Comparison of ENCODE assay signal across 25 mouse cellular contexts in the genomic region with DNA sequence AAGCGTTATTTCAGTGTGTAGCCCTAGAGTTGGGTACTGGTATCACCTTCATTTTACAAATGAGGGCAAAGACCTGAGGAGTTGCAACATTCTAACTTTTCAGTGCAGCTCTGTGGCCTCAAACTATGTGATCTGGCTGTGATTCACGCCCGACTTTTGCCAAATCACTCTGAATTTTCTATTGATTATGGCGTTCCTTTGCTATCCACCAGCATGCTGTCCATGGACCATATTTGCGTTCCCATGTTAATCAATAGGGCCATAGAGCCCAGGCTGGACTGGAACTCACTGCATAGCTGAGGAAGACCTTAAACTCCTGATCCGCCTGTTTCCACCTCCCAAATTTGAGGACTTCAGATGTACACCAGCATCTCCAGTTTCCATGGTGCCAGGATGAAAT. TPM values are rescaled to one million over a fixed set of nuclear protein-coding genes. Genes with fewer than 3 reads are reported as not detected.
DNase-seq lines count a peak whose midpoint lies in the region; ATAC-seq and TF ChIP-seq lines count a peak whose summit lies in the region.
"Had no signal": no experiment of that assay in that cellular context is flagged by ENCODE, and none has a peak within 500 bp of the region (broad histone marks: within the 10 kb centered on the region; RNA-seq: fewer than 3 reads in every experiment).

No protein-coding gene starts in this region.

- H3K27ac ChIP-seq in liver, adult 2 months (replicated peaks; ENCODE audit: insufficient read depth, low read depth, low read length): peak overlapping the region; percentile 94
- no peak overlapping the region for H3K27ac ChIP-seq in liver, embryonic 12.5 days
- H3K27ac ChIP-seq in liver, postnatal 0 days (ENCODE audit: low read depth): 0 out of 2 replicates have a peak overlapping the region, but pooled peaks have one; percentile 34
- H3K27ac ChIP-seq in liver, embryonic 11.5 days (ENCODE audit: low read depth, low read length): no peak overlapping the region
- H3K27ac ChIP-seq in midbrain, embryonic 11.5 days (ENCODE audit: low read depth, low read length): no peak overlapping the region
- H3K27ac ChIP-seq in midbrain, embryonic 16.5 days (ENCODE audit: low read length): no peak overlapping the region

- no peak for TF ChIP-seq CTCF in liver, adult 2 months (IDR thresholded peaks at IDR 0.05; ENCODE audit: low read depth, low read length)
- TF ChIP-seq CTCF in liver, postnatal 0 days (IDR thresholded peaks at IDR 0.05; ENCODE audit: low read depth): no peak

- H3K79me2 ChIP-seq in liver, adult 2 months (ENCODE audit: control insufficient read depth, insufficient read depth, low read length): no peaks in the 10 kb centered on the region

- TF ChIP-seq POLR2A in liver, adult 2 months (IDR thresholded peaks at IDR 0.05; ENCODE audit: extremely low read depth, insufficient read depth, low read length): no peak

- peaks cover 30% of the 10 kb centered on the region for H3K4me1 ChIP-seq in liver, adult 2 months (ENCODE audit: control insufficient read depth, insufficient read depth, low read length)
- 0 out of 2 replicates have a peak, but pooled peaks cover 9% of the 10 kb centered on the region for H3K4me1 ChIP-seq in liver, embryonic 12.5 days
- H3K4me1 ChIP-seq in liver, postnatal 0 days (ENCODE audit: insufficient read depth): peaks cover 23% of the 10 kb centered on the region
- no peaks in the 10 kb centered on the region for H3K4me1 ChIP-seq in liver, embryonic 11.5 days (replicated peaks; ENCODE audit: control insufficient read depth, insufficient read depth, low read length)
- H3K4me1 ChIP-seq in midbrain, embryonic 11.5 days (ENCODE audit: control insufficient read depth, insufficient read depth, low read length): no peaks in the 10 kb centered on the region; the same call in 1 of the 2 replicates
- no peaks in the 10 kb centered on the region for H3K4me1 ChIP-seq in midbrain, embryonic 16.5 days (ENCODE audit: control insufficient read depth, insufficient read depth, low read length)

- ATAC-seq in liver, embryonic 12.5 days: no peak
- ATAC-seq in liver, postnatal 0 days: no peak
- no peak for ATAC-seq in liver, embryonic 11.5 days (replicated peaks; ENCODE audit: low FRiP score)
- no peak for ATAC-seq in midbrain, embryonic 11.5 days (ENCODE audit: low FRiP score)
- no peak for ATAC-seq in midbrain, embryonic 16.5 days
- ATAC-seq: activated CD4-positive, CD25-positive, alpha-beta regulatory T cell, adult 4 months; CD4-positive, CD25-positive, alpha-beta regulatory T cell, adult 4 months; Patski had no signal

- H3K27me3 ChIP-seq in liver, adult 2 months (ENCODE audit: control insufficient read depth, insufficient read depth, low read length): no peaks in the 10 kb centered on the region
- H3K27me3 ChIP-seq in liver, embryonic 12.5 days (replicated peaks): no peaks in the 10 kb centered on the region
- H3K27me3 ChIP-seq in liver, postnatal 0 days (ENCODE audit: insufficient read depth, low read length): no peaks in the 10 kb centered on the region
- H3K27me3 ChIP-seq in liver, embryonic 11.5 days (replicated peaks; ENCODE audit: control insufficient read depth, insufficient read depth, low read length): no peaks in the 10 kb centered on the region
- H3K27me3 ChIP-seq in midbrain, embryonic 11.5 days (ENCODE audit: control insufficient read depth, insufficient read depth, low read length): no peaks in the 10 kb centered on the region; the same call in 1 of the 2 replicates
- peaks cover 8% of the 10 kb centered on the region for H3K27me3 ChIP-seq in midbrain, embryonic 16.5 days (ENCODE audit: control insufficient read depth, insufficient read depth, low read depth, low read length)
- H3K27me3 ChIP-seq: CH12.LX had no signal

- TF ChIP-seq EP300 in liver, postnatal 0 days (IDR thresholded peaks at IDR 0.05; ENCODE audit: low read depth): no peak

- 30% methylated on average over 6 of the region's 6 CpGs for WGBS in liver, adult 2 months
- 78% methylated on average over 6 of the region's 6 CpGs for WGBS in liver, embryonic 12.5 days (ENCODE audit: insufficient replicate concordance)
- WGBS in liver, postnatal 0 days (ENCODE audit: insufficient replicate concordance): 75% methylated on average over 6 of the region's 6 CpGs
- WGBS in liver, embryonic 11.5 days: 85% methylated on average over 6 of the region's 6 CpGs
- WGBS in midbrain, embryonic 11.5 days: 87% methylated on average over 6 of the region's 6 CpGs
- WGBS in midbrain, embryonic 16.5 days: 91% methylated on average over 6 of the region's 6 CpGs

- no peaks in the 10 kb centered on the region for H3K36me3 ChIP-seq in liver, adult 2 months (ENCODE audit: control insufficient read depth, insufficient read depth, low read length)
- H3K36me3 ChIP-seq in liver, embryonic 12.5 days: no peaks in the 10 kb centered on the region
- no peaks in the 10 kb centered on the region for H3K36me3 ChIP-seq in liver, postnatal 0 days (replicated peaks; ENCODE audit: insufficient read depth, low read length)
- H3K36me3 ChIP-seq in liver, embryonic 11.5 days (ENCODE audit: control insufficient read depth, insufficient read depth, low read length): no peaks in the 10 kb centered on the region
- H3K36me3 ChIP-seq in midbrain, embryonic 11.5 days (ENCODE audit: control insufficient read depth, insufficient read depth, low read length): no peaks in the 10 kb centered on the region
- no peaks in the 10 kb centered on the region for H3K36me3 ChIP-seq in midbrain, embryonic 16.5 days (ENCODE audit: control insufficient read depth, insufficient read depth, low read length)
- H3K36me3 ChIP-seq: G1E had no signal

- H3K4me3 ChIP-seq in liver, adult 2 months (ENCODE audit: insufficient read depth, low read depth, low read length): no peak overlapping the region
- H3K4me3 ChIP-seq in liver, embryonic 12.5 days: no peak overlapping the region
- no peak overlapping the region for H3K4me3 ChIP-seq in liver, postnatal 0 days (ENCODE audit: low read depth, low read length)
- H3K4me3 ChIP-seq in liver, embryonic 11.5 days (ENCODE audit: low read depth, low read length): no peak overlapping the region
- no peak overlapping the region for H3K4me3 ChIP-seq in midbrain, embryonic 11.5 days (ENCODE audit: low read depth, low read length)
- no peak overlapping the region for H3K4me3 ChIP-seq in midbrain, embryonic 16.5 days (ENCODE audit: low read depth, low read length)

- peak; percentile 99 for DNase-seq in liver, adult 2 months (ENCODE audit: extremely low read depth, low read depth, low spot score)
- no peak for DNase-seq in liver, postnatal 0 days
- DNase-seq in liver, embryonic 11.5 days (ENCODE audit: low spot score): no peak
- peak; percentile 51 for DNase-seq in midbrain, embryonic 11.5 days (ENCODE audit: low spot score, missing footprints)
- DNase-seq: adrenal gland, adult 2 months; adrenal gland, adult 8-10 months; adrenal gland, postnatal 10 days; adrenal gland, postnatal 14 days; adrenal gland, postnatal 25 days; adrenal gland, postnatal 36 days; B cell, adult 2 months; cerebellum, adult 11 months; cerebellum, adult 11-12 months; cerebellum, adult 18-20 months had no signal

- H3K4me2 ChIP-seq in liver, embryonic 12.5 days: no peak overlapping the region
- no peak overlapping the region for H3K4me2 ChIP-seq in liver, postnatal 0 days (ENCODE audit: low read depth, low read length)
- no peak overlapping the region for H3K4me2 ChIP-seq in liver, embryonic 11.5 days
- H3K4me2 ChIP-seq in midbrain, embryonic 11.5 days: no peak overlapping the region
- H3K4me2 ChIP-seq in midbrain, embryonic 16.5 days (ENCODE audit: low read length): no peak overlapping the region

- peak overlapping the region; percentile 18; the same call in 1 of the 2 replicates for H3K9ac ChIP-seq in liver, adult 2 months (ENCODE audit: low read depth, low read length)
- no peak overlapping the region for H3K9ac ChIP-seq in liver, embryonic 12.5 days
- H3K9ac ChIP-seq in liver, postnatal 0 days (replicated peaks): no peak overlapping the region
- no peak overlapping the region for H3K9ac ChIP-seq in liver, embryonic 11.5 days (ENCODE audit: low read depth, low read length)
- no peak overlapping the region for H3K9ac ChIP-seq in midbrain, embryonic 11.5 days (ENCODE audit: low read length)
- no peak overlapping the region for H3K9ac ChIP-seq in midbrain, embryonic 16.5 days (ENCODE audit: low read depth, low read length)

- no peaks in the 10 kb centered on the region for H3K9me3 ChIP-seq in liver, embryonic 12.5 days (replicated peaks)
- no peaks in the 10 kb centered on the region for H3K9me3 ChIP-seq in liver, postnatal 0 days (ENCODE audit: low read length)
- H3K9me3 ChIP-seq in liver, embryonic 11.5 days (ENCODE audit: control insufficient read depth, low read length): no peaks in the 10 kb centered on the region
- no peaks in the 10 kb centered on the region for H3K9me3 ChIP-seq in midbrain, embryonic 11.5 days (ENCODE audit: control insufficient read depth, low read length)
- no peaks in the 10 kb centered on the region for H3K9me3 ChIP-seq in midbrain, embryonic 16.5 days (replicated peaks; ENCODE audit: control insufficient read depth, low read length, poor library complexity, severe bottlenecking)
- H3K9me3 ChIP-seq: G1E had no signal

RNA-seq across cellular contexts. Expression of a gene that starts 9.3 kb away (rescaled TPM):
- 771 and 1,014 TPM in 2 replicates for total RNA-seq in liver, adult 2 months (2014; rRNA removed)
- polyA plus RNA-seq in liver, adult 2 months (2012; rRNA removed): 2,298 and 3,079 TPM in 2 replicates
- 0.25 and 0.33 TPM in 2 replicates for polyA plus RNA-seq in liver, embryonic 12.5 days (2016; fragmentation: Nextera tagmentation; extraction: Ambion mirVana)
- polyA plus RNA-seq in liver, postnatal 0 days (2015; fragmentation: Nextera tagmentation; extraction: Ambion mirVana): 771 and 869 TPM in 2 replicates
- 0.21 and 0.38 TPM in 2 replicates for polyA plus RNA-seq in liver, embryonic 11.5 days (2014; fragmentation: Nextera tagmentation; extraction: Ambion mirVana)
- polyA plus RNA-seq in midbrain, embryonic 11.5 days (2014; fragmentation: Nextera tagmentation; extraction: Ambion mirVana): 0.15 TPM in 1 of 2 replicates, not detected in the other
- polyA plus RNA-seq in midbrain, embryonic 16.5 days (2015; fragmentation: Nextera tagmentation; extraction: Ambion mirVana): not detected in 2 replicates
- total RNA-seq: adrenal gland, postnatal 25 days; MEL had no signal
- polyA plus RNA-seq: activated CD4-positive, CD25-positive, alpha-beta regulatory T cell, adult 4 months; brain, embryonic 14.5 days; C2C12; CD4-positive, CD25-positive, alpha-beta regulatory T cell, adult 4 months; G1E; Patski had no signal

RNA-seq across cellular contexts. Expression of a gene that starts 13.8 kb away (rescaled TPM):
- 25.9 and 42.4 TPM in 2 replicates for total RNA-seq in liver, adult 2 months (2014; rRNA removed)
- 19.5 and 23.0 TPM in 2 replicates for polyA plus RNA-seq in liver, adult 2 months (2012; rRNA removed)
- polyA plus RNA-seq in liver, embryonic 12.5 days (2016; fragmentation: Nextera tagmentation; extraction: Ambion mirVana): 55.4 and 56.0 TPM in 2 replicates
- 20.6 and 21.8 TPM in 2 replicates for polyA plus RNA-seq in liver, postnatal 0 days (2015; fragmentation: Nextera tagmentation; extraction: Ambion mirVana)
- 92.6 and 96.7 TPM in 2 replicates for polyA plus RNA-seq in liver, embryonic 11.5 days (2014; fragmentation: Nextera tagmentation; extraction: Ambion mirVana)
- 59.3 and 62.0 TPM in 2 replicates for polyA plus RNA-seq in midbrain, embryonic 11.5 days (2014; fragmentation: Nextera tagmentation; extraction: Ambion mirVana)
- 58.7 and 63.4 TPM in 2 replicates for polyA plus RNA-seq in midbrain, embryonic 16.5 days (2015; fragmentation: Nextera tagmentation; extraction: Ambion mirVana)

RNA-seq across cellular contexts. Expression of a gene that starts 18.6 kb away (rescaled TPM):
- total RNA-seq in liver, adult 2 months (2014; rRNA removed): 187 and 323 TPM in 2 replicates
- polyA plus RNA-seq in liver, adult 2 months (2012; rRNA removed): 177 and 239 TPM in 2 replicates
- not detected in 2 replicates for polyA plus RNA-seq in liver, embryonic 12.5 days (2016; fragmentation: Nextera tagmentation; extraction: Ambion mirVana)
- polyA plus RNA-seq in liver, postnatal 0 days (2015; fragmentation: Nextera tagmentation; extraction: Ambion mirVana): 256 and 423 TPM in 2 replicates
- not detected in 2 replicates for polyA plus RNA-seq in liver, embryonic 11.5 days (2014; fragmentation: Nextera tagmentation; extraction: Ambion mirVana)
- not detected in 2 replicates for polyA plus RNA-seq in midbrain, embryonic 11.5 days (2014; fragmentation: Nextera tagmentation; extraction: Ambion mirVana)
- not detected in 2 replicates for polyA plus RNA-seq in midbrain, embryonic 16.5 days (2015; fragmentation: Nextera tagmentation; extraction: Ambion mirVana)
- total RNA-seq: adrenal gland, postnatal 25 days; CH12.LX; ES-E14; G1E; MEL had no signal
- polyA plus RNA-seq: activated CD4-positive, CD25-positive, alpha-beta regulatory T cell, adult 4 months; C2C12; CD4-positive, CD25-positive, alpha-beta regulatory T cell, adult 4 months; G1E; Patski had no signal

RNA-seq across cellular contexts. Expression of a gene that starts 23.7 kb away (rescaled TPM):
- 2,319 and 2,365 TPM in 2 replicates for total RNA-seq in liver, adult 2 months (2014; rRNA removed)
- polyA plus RNA-seq in liver, adult 2 months (2012; rRNA removed): 8,710 and 9,739 TPM in 2 replicates
- 2.1 and 2.4 TPM in 2 replicates for polyA plus RNA-seq in liver, embryonic 12.5 days (2016; fragmentation: Nextera tagmentation; extraction: Ambion mirVana)
- polyA plus RNA-seq in liver, postnatal 0 days (2015; fragmentation: Nextera tagmentation; extraction: Ambion mirVana): 453 and 541 TPM in 2 replicates
- 1.4 and 4.2 TPM in 2 replicates for polyA plus RNA-seq in liver, embryonic 11.5 days (2014; fragmentation: Nextera tagmentation; extraction: Ambion mirVana)
- not detected in 2 replicates for polyA plus RNA-seq in midbrain, embryonic 11.5 days (2014; fragmentation: Nextera tagmentation; extraction: Ambion mirVana)
- polyA plus RNA-seq in midbrain, embryonic 16.5 days (2015; fragmentation: Nextera tagmentation; extraction: Ambion mirVana): not detected in 2 replicates
- total RNA-seq: CH12.LX, ES-E14, MEL had no signal
- polyA plus RNA-seq: activated CD4-positive, CD25-positive, alpha-beta regulatory T cell, adult 4 months; brain, embryonic 14.5 days; C2C12; CD4-positive, CD25-positive, alpha-beta regulatory T cell, adult 4 months; G1E; Patski had no signal

RNA-seq across cellular contexts. Expression of a gene that starts 23.7 kb away (rescaled TPM):
- 2.6 and 3.0 TPM in 2 replicates for total RNA-seq in liver, adult 2 months (2014; rRNA removed)
- polyA plus RNA-seq in liver, adult 2 months (2012; rRNA removed): 3.2 and 3.6 TPM in 2 replicates
- polyA plus RNA-seq in liver, embryonic 12.5 days (2016; fragmentation: Nextera tagmentation; extraction: Ambion mirVana): 12.3 and 13.2 TPM in 2 replicates
- 4.0 TPM in 2 replicates for polyA plus RNA-seq in liver, postnatal 0 days (2015; fragmentation: Nextera tagmentation; extraction: Ambion mirVana)
- 20.7 and 22.4 TPM in 2 replicates for polyA plus RNA-seq in liver, embryonic 11.5 days (2014; fragmentation: Nextera tagmentation; extraction: Ambion mirVana)
- polyA plus RNA-seq in midbrain, embryonic 11.5 days (2014; fragmentation: Nextera tagmentation; extraction: Ambion mirVana): 26.4 and 27.1 TPM in 2 replicates
- polyA plus RNA-seq in midbrain, embryonic 16.5 days (2015; fragmentation: Nextera tagmentation; extraction: Ambion mirVana): 17.3 and 17.6 TPM in 2 replicates

Comparison
In these comparisons a context has a peak if more than half of its experiments do, and no peak if none do; other contexts are left out.
1. DNase-seq: peak in liver, adult 2 months (single experiment) and midbrain, embryonic 11.5 days (single experiment); none in liver, postnatal 0 days (single experiment) and liver, embryonic 11.5 days (single experiment).
2. H3K27ac ChIP-seq: peak in liver, adult 2 months (single experiment) and liver, postnatal 0 days (single experiment); none in liver, embryonic 12.5 days (single experiment), liver, embryonic 11.5 days (single experiment), midbrain, embryonic 11.5 days (single experiment) and midbrain, embryonic 16.5 days (single experiment).
3. RNA of a gene that starts 9.3 kb away (polyA plus RNA-seq): 2,298 to 3,079 TPM in liver, adult 2 months and 771 to 869 TPM in liver, postnatal 0 days; 0.25 to 0.33 TPM in liver, embryonic 12.5 days, 0.21 to 0.38 TPM in liver, embryonic 11.5 days, 0.15 TPM in midbrain, embryonic 11.5 days and not detected in midbrain, embryonic 16.5 days; every median in the first group is over 100 times any median in the second.
4. RNA of a gene that starts 18.6 kb away (polyA plus RNA-seq): 256 to 423 TPM in liver, postnatal 0 days and 177 to 239 TPM in liver, adult 2 months; not detected in midbrain, embryonic 16.5 days, not detected in liver, embryonic 12.5 days, not detected in liver, embryonic 11.5 days and not detected in midbrain, embryonic 11.5 days; every median in the first group is over 100 times any median in the second.